Mouse (Mus musculus): ENCODE measurements around the gene Pou5f1.

DNA sequence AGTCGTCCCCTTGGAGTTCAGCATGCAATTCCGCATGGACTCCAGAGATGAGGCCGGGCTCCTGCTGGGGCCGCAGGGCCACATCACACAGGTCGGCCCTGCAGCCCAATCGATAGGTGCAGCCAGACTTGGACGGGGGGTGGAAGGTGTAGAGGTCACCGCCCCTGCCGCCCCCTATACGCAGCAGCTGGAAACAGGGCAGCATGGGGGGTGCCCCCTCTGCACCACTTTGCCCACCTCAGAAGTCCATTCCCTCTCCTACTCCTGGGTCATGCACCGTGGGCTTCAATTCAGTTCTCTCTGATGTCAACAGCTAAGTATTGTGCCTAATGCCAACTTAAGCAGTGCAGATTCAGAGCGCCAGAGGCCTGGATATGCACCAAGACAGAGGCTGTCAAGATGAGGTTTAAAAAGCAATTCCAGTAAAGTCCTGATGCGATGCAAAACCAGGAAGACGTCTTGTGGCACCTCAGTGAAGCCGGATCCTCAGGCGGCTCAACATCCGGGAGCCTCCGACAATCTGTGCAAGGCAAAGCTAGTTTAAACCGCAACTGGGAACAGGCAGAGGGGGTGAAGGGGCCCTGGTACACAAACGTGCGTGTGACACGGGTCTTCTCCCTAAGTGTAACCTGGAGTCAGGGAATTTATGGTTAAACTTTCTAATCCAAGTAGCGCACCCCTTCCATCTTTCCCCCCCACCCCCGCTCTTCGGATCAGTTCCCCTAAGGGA lies 10.3 kb downstream of the Pou5f1 start:
- TF ChIP-seq CTCF (IDR thresholded peaks at IDR 0.05; ENCODE audit: control insufficient read depth, insufficient read depth, insufficient read length) (no peak), MAX (IDR thresholded peaks at IDR 0.05) (no peak)

Data from C2C12 (cell line).